Comparison of ENCODE assay signal across 8 mouse cellular contexts in genomic region chr11:50601641-50602355, GRCm38 (mm10). TPM values are rescaled to one million over a fixed set of nuclear protein-coding genes. Genes with fewer than 3 reads are reported as not detected.
DNase-seq lines count a peak whose midpoint lies in the region; ATAC-seq and TF ChIP-seq lines count a peak whose summit lies in the region.

Gene Adamts2, plus strand, starts transcription at chr11:50602084.

- H3K9ac ChIP-seq in hindbrain, embryonic 15.5 days, result peak within 1 kb of the TSS; percentile 52
- peak within 1 kb of the TSS; percentile 65 for H3K9ac ChIP-seq in limb, embryonic 14.5 days (ENCODE audit: low read depth, low read length, severe bottlenecking)
- H3K9ac ChIP-seq in midbrain, embryonic 15.5 days, result peak within 1 kb of the TSS; percentile 51

- 0% methylated on average over 63 of the region's 82 CpGs for WGBS in hindbrain, embryonic 15.5 days
- WGBS in limb, embryonic 14.5 days, result under 1% methylated on average over 28 of the region's 82 CpGs
- WGBS in midbrain, embryonic 15.5 days, result 0% methylated on average over 55 of the region's 82 CpGs

- peaks cover 32% of the 10 kb centered on the region for H3K4me1 ChIP-seq in hindbrain, embryonic 15.5 days (replicated peaks)
- H3K4me1 ChIP-seq in limb, embryonic 14.5 days (ENCODE audit: control insufficient read depth, insufficient read depth, low read length), result peaks cover 16% of the 10 kb centered on the region
- peaks cover 17% of the 10 kb centered on the region for H3K4me1 ChIP-seq in midbrain, embryonic 15.5 days
- no peaks in the 10 kb centered on the region; the same call in none of the 2 replicates for H3K4me1 ChIP-seq in testis, adult 2 months (ENCODE audit: control insufficient read depth, insufficient read depth, low read length)

- DNase-seq in adrenal gland, adult 18-20 months (ENCODE audit: low spot score in 2 of 2), result peak; percentile 77 to 79
- peak; percentile 89 for DNase-seq in gastrocnemius, postnatal 14 days
- DNase-seq in limb, embryonic 14.5 days (ENCODE audit: low spot score), result peak; percentile 78

- TF ChIP-seq CTCF in testis, adult 2 months (IDR thresholded peaks at IDR 0.05; ENCODE audit: control insufficient read depth, insufficient read depth, insufficient replicate concordance, low read depth, low read length), result no peak

- H3K27ac ChIP-seq in hindbrain, embryonic 15.5 days (replicated peaks), result peak within 1 kb of the TSS; percentile 37; the same call in 1 of the 2 replicates
- H3K27ac ChIP-seq in limb, embryonic 14.5 days (replicated peaks; ENCODE audit: low read depth, low read length), result no peak within 1 kb of the TSS
- no peak within 1 kb of the TSS; the same call in 1 of the 2 replicates for H3K27ac ChIP-seq in midbrain, embryonic 15.5 days
- no peak within 1 kb of the TSS for H3K27ac ChIP-seq in testis, adult 2 months (ENCODE audit: control insufficient read depth, insufficient read depth, low read depth, low read length)

- H3K27me3 ChIP-seq in hindbrain, embryonic 15.5 days, result peaks cover 33% of the 10 kb centered on the region
- peaks cover 49% of the 10 kb centered on the region for H3K27me3 ChIP-seq in limb, embryonic 14.5 days (ENCODE audit: control insufficient read depth, insufficient read depth, low read length)
- H3K27me3 ChIP-seq in midbrain, embryonic 15.5 days (replicated peaks), result peaks cover 46% of the 10 kb centered on the region
- no peaks in the 10 kb centered on the region for H3K27me3 ChIP-seq in testis, adult 2 months (ENCODE audit: control insufficient read depth, insufficient read depth, low read length)

- H3K4me2 ChIP-seq in hindbrain, embryonic 15.5 days, result peak within 1 kb of the TSS; percentile 100
- H3K4me2 ChIP-seq in limb, embryonic 14.5 days (replicated peaks; ENCODE audit: low read depth, low read length, severe bottlenecking), result peak within 1 kb of the TSS; percentile 93
- peak within 1 kb of the TSS; percentile 100 for H3K4me2 ChIP-seq in midbrain, embryonic 15.5 days

- peak within 1 kb of the TSS; percentile 75 for H3K4me3 ChIP-seq in hindbrain, embryonic 15.5 days
- peak within 1 kb of the TSS; percentile 76 for H3K4me3 ChIP-seq in limb, embryonic 14.5 days (replicated peaks; ENCODE audit: low read length)
- H3K4me3 ChIP-seq in midbrain, embryonic 15.5 days, result peak within 1 kb of the TSS; percentile 70
- H3K4me3 ChIP-seq in testis, adult 2 months (ENCODE audit: control insufficient read depth, low read depth, low read length), result peak within 1 kb of the TSS; percentile 60

- intact Hi-C loops in gastrocnemius, postnatal 14 days (cut with DNase I; ENCODE audit: low total_unique reads), result loop anchor here (10.0 kb wide), 1 partner anchor 147 kb away; no protein-coding TSS in a partner anchor

- no peaks in the 10 kb centered on the region for H3K9me3 ChIP-seq in hindbrain, embryonic 15.5 days
- H3K9me3 ChIP-seq in limb, embryonic 14.5 days (ENCODE audit: control insufficient read depth, low read length), result no peaks in the 10 kb centered on the region
- no peaks in the 10 kb centered on the region for H3K9me3 ChIP-seq in midbrain, embryonic 15.5 days

- no peaks in the 10 kb centered on the region for H3K36me3 ChIP-seq in hindbrain, embryonic 15.5 days
- no peaks in the 10 kb centered on the region for H3K36me3 ChIP-seq in limb, embryonic 14.5 days (ENCODE audit: control insufficient read depth, insufficient read depth, low read length)
- no peaks in the 10 kb centered on the region for H3K36me3 ChIP-seq in midbrain, embryonic 15.5 days (replicated peaks)
- H3K36me3 ChIP-seq in testis, adult 2 months (ENCODE audit: control insufficient read depth, insufficient read depth, low read length), result no peaks in the 10 kb centered on the region

- 0 out of 2 replicates have a peak, but pooled peaks have one; percentile 21 for TF ChIP-seq POLR2A in limb, embryonic 14.5 days (IDR thresholded peaks at IDR 0.05; ENCODE audit: borderline replicate concordance, extremely low read depth, insufficient read depth, insufficient read length)
- no peak for TF ChIP-seq POLR2A in testis, adult 2 months (IDR thresholded peaks at IDR 0.05; ENCODE audit: control insufficient read depth, low read depth, low read length)

- ATAC-seq in common myeloid progenitor, adult 5-6 weeks (replicated peaks; ENCODE audit: low read depth, poor library complexity, severe bottlenecking), result peak; percentile 78
- ATAC-seq in hindbrain, embryonic 15.5 days (ENCODE audit: low FRiP score, low read depth), result peak; percentile 74; the same call in 1 of the 2 replicates
- ATAC-seq in limb, embryonic 14.5 days (ENCODE audit: low FRiP score, low read depth), result peak; percentile 90
- peak; percentile 81 for ATAC-seq in midbrain, embryonic 15.5 days (replicated peaks)
- ATAC-seq in erythroid progenitor cell, adult 5-6 weeks (replicated peaks; ENCODE audit: low FRiP score, poor library complexity, severe bottlenecking), result no peak

RNA-seq across cellular contexts. Expression of gene Adamts2, which starts in this region (rescaled TPM):
- total RNA-seq in adrenal gland, adult 18-20 months (2021), result 1 to 10 TPM; 3.2 to 9.9 TPM
- total RNA-seq in common myeloid progenitor, adult 5-6 weeks (2017), result not detected in 2 replicates
- total RNA-seq in gastrocnemius, postnatal 14 days (2021), result 10 to 100 TPM; 19.0 to 26.6 TPM
- polyA plus RNA-seq in hindbrain, embryonic 15.5 days (2015; fragmentation: Nextera tagmentation; extraction: Ambion mirVana), result 5.5 and 5.9 TPM in 2 replicates
- polyA plus RNA-seq in limb, embryonic 14.5 days (2012; rRNA removed), result 34.9 and 38.7 TPM in 2 replicates
- 18.9 and 19.4 TPM in 2 replicates for polyA plus RNA-seq in limb, embryonic 14.5 days (2014; fragmentation: Nextera tagmentation; extraction: Ambion mirVana)
- polyA plus RNA-seq in midbrain, embryonic 15.5 days (2015; fragmentation: Nextera tagmentation; extraction: Ambion mirVana), result 3.7 and 5.0 TPM in 2 replicates
- 3.0 and 3.2 TPM in 2 replicates for polyA plus RNA-seq in testis, adult 2 months (2012; rRNA removed)
- total RNA-seq in erythroid progenitor cell, adult 5-6 weeks (2015; ENCODE audit: low replicate concordance), result 0.36 and 0.42 TPM in 2 replicates
- 0.39 TPM in 1 of 2 replicates, not detected in the other for total RNA-seq in erythroid progenitor cell, adult 5-6 weeks (2017; ENCODE audit: low replicate concordance)

Comparison
In these comparisons a context has a peak if more than half of its experiments do, and no peak if none do; other contexts are left out.
1. Peak in ATAC-seq in common myeloid progenitor, adult 5-6 weeks; RNA of the gene not detected or under 1 TPM.